Mouse (Mus musculus) frontal cortex, postnatal 25 days (tissue): ENCODE data around the gene Dnaja2.
A peak's percentile ranks its signal among the peaks of the same experiment; 100 is the strongest.

Source experiments
- DNase-seq, 2 experiments: peaks; one replicate each; pipeline ENCODE4 v3.0.0; 2022; ENCODE audit warnings: low spot score in 2 of 2

Dnaja2 gene

GRCm38 (mm10) chr8:85554391-85555180 lies 558 bp downstream of the Dnaja2 start:
- no peak for DNase-seq

GRCm38 (mm10) chr8:85551934-85552333 lies 3.2 kb downstream of the Dnaja2 start:
- DNase-seq: no peak

- no peak for DNase-seq
Observed at GRCm38 (mm10) chr8:85536332-85536731, 18.8 kb downstream of the Dnaja2 start.

GRCm38 (mm10) chr8:85534163-85534562 lies 21.0 kb downstream of the Dnaja2 start:
- DNase-seq: no peak

- DNase-seq: no peak
Observed at GRCm38 (mm10) chr8:85533434-85533833, 21.7 kb downstream of the Dnaja2 start.

GRCm38 (mm10) chr8:85532843-85533242 lies 22.3 kb downstream of the Dnaja2 start:
- DNase-seq: no peak

- DNase-seq: no peak
Observed at GRCm38 (mm10) chr8:85531471-85531870, 23.7 kb downstream of the Dnaja2 start.

- no peak for DNase-seq
Observed at GRCm38 (mm10) chr8:85530717-85531116, 24.4 kb downstream of the Dnaja2 start.

- DNase-seq: no peak
Observed at GRCm38 (mm10) chr8:85528959-85529358, 26.2 kb downstream of the Dnaja2 start.

- peak in 1 of 2 experiments; percentile 53 for DNase-seq
Observed at GRCm38 (mm10) chr8:85526105-85526504, 29.0 kb downstream of the Dnaja2 start.

GRCm38 (mm10) chr8:85524086-85524485 lies 31.1 kb downstream of the Dnaja2 start:
- DNase-seq: peak in 1 of 2 experiments; percentile 4

GRCm38 (mm10) chr8:85521332-85521731 lies 33.8 kb downstream of the Dnaja2 start:
- no peak for DNase-seq

- no peak for DNase-seq
Observed at GRCm38 (mm10) chr8:85520586-85520985, 34.6 kb downstream of the Dnaja2 start.

GRCm38 (mm10) chr8:85517956-85518355 lies 37.2 kb downstream of the Dnaja2 start:
- DNase-seq: no peak

- DNase-seq: peak in 1 of 2 experiments; percentile 42
Observed at GRCm38 (mm10) chr8:85517336-85517735, 37.8 kb downstream of the Dnaja2 start.

GRCm38 (mm10) chr8:85515391-85515790 lies 39.8 kb downstream of the Dnaja2 start:
- peak in 1 of 2 experiments; percentile 55 for DNase-seq

GRCm38 (mm10) chr8:85513283-85513682 lies 41.9 kb downstream of the Dnaja2 start:
- DNase-seq: no peak

GRCm38 (mm10) chr8:85512234-85512633 lies 42.9 kb downstream of the Dnaja2 start:
- DNase-seq: no peak

GRCm38 (mm10) chr8:85508661-85509060 lies 46.5 kb downstream of the Dnaja2 start:
- no peak for DNase-seq

- DNase-seq: no peak
Observed at GRCm38 (mm10) chr8:85506620-85507019, 48.5 kb downstream of the Dnaja2 start.

- DNase-seq: no peak
Observed at GRCm38 (mm10) chr8:85504704-85505103, 50.4 kb downstream of the Dnaja2 start.

- DNase-seq: no peak
Observed at GRCm38 (mm10) chr8:85503065-85503464, 52.1 kb downstream of the Dnaja2 start.

GRCm38 (mm10) chr8:85502381-85502780 lies 52.8 kb downstream of the Dnaja2 start:
- no peak for DNase-seq
